Mouse (Mus musculus) forebrain, embryonic 11.5 days (tissue): ENCODE results near the gene Sult1c2. TPM values are rescaled to one million over a fixed set of nuclear protein-coding genes. Genes with fewer than 3 reads are reported as not detected.
"Not testable (repeated sequence)": the region's sequence is repeated elsewhere in the genome, so short reads cannot be mapped to it uniquely, and the experiment has no call there.

Experiments
- ATAC-seq: fragments of 200-750 bp; cut with Nextera tagmentation; replicated peaks from 2 replicates; pipeline ENCODE4 v1.8.0; 2017; ENCODE audit warnings: moderate TSS enrichment; ENCODE audit not compliant: low FRiP score
- DNase-seq: peaks from one replicate; pipeline ENCODE4 v3.0.0-alpha.2; 2017; ENCODE audit warnings: low spot score
- H3K27ac ChIP-seq: fragments of 300-500 bp; sonication (generic); 2 replicates; pipeline ENCODE4 v1.5.1; 2014; ENCODE audit warnings: low read depth, low read length
- H3K27me3 ChIP-seq: fragments of 300-500 bp; sonication (generic); 2 replicates; pipeline ENCODE4 v1.6.1; 2014; ENCODE audit warnings: mild to moderate bottlenecking, low read length, mixed read lengths; ENCODE audit not compliant: control insufficient read depth, insufficient read depth
- H3K36me3 ChIP-seq: fragments of 300-500 bp; sonication (generic); 2 replicates; pipeline ENCODE4 v1.6.1; 2014; ENCODE audit warnings: mild to moderate bottlenecking, low read length, moderate library complexity, mixed read lengths; ENCODE audit not compliant: control insufficient read depth, insufficient read depth
- H3K4me1 ChIP-seq: fragments of 300-500 bp; sonication (generic); replicated peaks from 2 replicates; pipeline ENCODE4 v1.6.1; 2014; ENCODE audit warnings: low read length, mixed read lengths; ENCODE audit not compliant: control insufficient read depth, insufficient read depth
- H3K4me2 ChIP-seq: fragments of 300-500 bp; sonication (generic); 2 replicates; pipeline ENCODE4 v1.6.1; 2014; ENCODE audit warnings: low read depth, mild to moderate bottlenecking, low read length, moderate library complexity, mixed read lengths; ENCODE audit not compliant: severe bottlenecking
- H3K4me3 ChIP-seq: fragments of 300-500 bp; sonication (generic); 2 replicates; pipeline ENCODE4 v1.5.1; 2014; ENCODE audit warnings: low read depth, low read length
- H3K9ac ChIP-seq: fragments of 300-500 bp; sonication (generic); 2 replicates; pipeline ENCODE4 v1.6.1; 2014; ENCODE audit warnings: low read length
- H3K9me3 ChIP-seq: fragments of 300-500 bp; sonication (generic); 2 replicates; pipeline ENCODE4 v1.6.1; 2016; ENCODE audit warnings: low read length, mixed read lengths; ENCODE audit not compliant: control insufficient read depth
- WGBS: fragments of 180-500 bp; shearing (Covaris S2); extraction: QIAGEN DNeasy Blood & Tissue Kit; methylation state at CpG from one replicate; pipeline ENCODE4 v1.1.7; 2014; 5-methylcytosine and 5-hydroxymethylcytosine counted together
- polyA plus RNA-seq: library from polyadenylated mRNA; unstranded; fragments of >200 nt; fragmentation: Nextera tagmentation; extraction: Ambion mirVana; gene quantifications from 2 replicates; pipeline ENCODE4 v1.2.1, GENCODE M21; 2014

The Sult1c2 gene
- not detected in 2 replicates for polyA plus RNA-seq

- no peak for ATAC-seq
- WGBS: 87% methylated on average over 4 of the region's 4 CpGs
Measured at GRCm38 (mm10) chr17:53846206-53846605, at the start of gene Sult1c2. TSS of gene Sult1c2 (minus strand) at chr17:53846339.

GRCm38 (mm10) chr17:53879006-53879675, 33.0 kb upstream of the Sult1c2 start:
- H3K36me3 ChIP-seq, H3K4me3 ChIP-seq, H3K4me1 ChIP-seq, H3K9me3 ChIP-seq, H3K27me3 ChIP-seq, DNase-seq, ATAC-seq, H3K27ac ChIP-seq, H3K4me2 ChIP-seq, H3K9ac ChIP-seq: not testable (repeated sequence)
- 85% methylated on average over 7 of the region's 7 CpGs for WGBS

More at GRCm38 (mm10) chr17:53846206-53846605, at the start of gene Sult1c2:
- Histone ChIP-seq H3K36me3 (no peaks in the 10 kb centered on the region), H3K4me1 (no peaks in the 10 kb centered on the region), H3K9ac (no peak within 1 kb of the TSS), H3K4me2 (no peak within 1 kb of the TSS), H3K27me3 (no peaks in the 10 kb centered on the region), H3K9me3 (no peaks in the 10 kb centered on the region), H3K27ac (no peak within 1 kb of the TSS), H3K4me3 (no peak within 1 kb of the TSS)
- no peak for DNase-seq

GRCm38 (mm10) chr17:53874433-53874832, 28.3 kb upstream of the Sult1c2 start:
- Histone ChIP-seq H3K27ac (no peak overlapping the region), H3K4me2 (no peak overlapping the region), H3K9ac (no peak overlapping the region), H3K4me1 (no peaks in the 10 kb centered on the region), H3K27me3 (no peaks in the 10 kb centered on the region), H3K9me3 (no peaks in the 10 kb centered on the region), H3K4me3 (no peak overlapping the region), H3K36me3 (no peaks in the 10 kb centered on the region)
- DNase-seq: no peak
- 93% methylated on average over 2 of the region's 2 CpGs for WGBS
- ATAC-seq: no peak

GRCm38 (mm10) chr17:53872192-53872591, 26.1 kb upstream of the Sult1c2 start:
- Histone ChIP-seq H3K36me3 (no peaks in the 10 kb centered on the region), H3K9me3 (no peaks in the 10 kb centered on the region), H3K27ac (no peak overlapping the region), H3K4me2 (no peak overlapping the region), H3K27me3 (no peaks in the 10 kb centered on the region), H3K4me1 (no peaks in the 10 kb centered on the region), H3K4me3 (no peak overlapping the region), H3K9ac (no peak overlapping the region)
- DNase-seq: no peak
- no peak for ATAC-seq
- 94% methylated on average over 3 of the region's 3 CpGs for WGBS

GRCm38 (mm10) chr17:53869931-53870330, 23.8 kb upstream of the Sult1c2 start:
- H3K4me1 ChIP-seq: no peaks in the 10 kb centered on the region

GRCm38 (mm10) chr17:53865260-53865955, 19.3 kb upstream of the Sult1c2 start:
- Histone ChIP-seq H3K9ac (no peak overlapping the region), H3K27me3 (no peaks in the 10 kb centered on the region), H3K9me3 (no peaks in the 10 kb centered on the region), H3K27ac (no peak overlapping the region), H3K4me1 (no peaks in the 10 kb centered on the region), H3K4me3 (no peak overlapping the region), H3K36me3 (no peaks in the 10 kb centered on the region), H3K4me2 (no peak overlapping the region)
- no peak for DNase-seq
- 89% methylated on average over 6 of the region's 6 CpGs for WGBS
- ATAC-seq: no peak

More at GRCm38 (mm10) chr17:53869931-53870330, 23.8 kb upstream of the Sult1c2 start:
- DNase-seq: no peak
- Histone ChIP-seq H3K27ac (no peak overlapping the region), H3K27me3 (no peaks in the 10 kb centered on the region), H3K4me3 (no peak overlapping the region), H3K9ac (no peak overlapping the region), H3K36me3 (no peaks in the 10 kb centered on the region), H3K9me3 (no peaks in the 10 kb centered on the region), H3K4me2 (no peak overlapping the region)
- ATAC-seq: no peak

- H3K36me3 ChIP-seq: no peaks in the 10 kb centered on the region
- H3K4me2 ChIP-seq: no peak overlapping the region
- H3K4me1 ChIP-seq: no peaks in the 10 kb centered on the region
- DNase-seq (no peak), ATAC-seq (no peak)
- no peak overlapping the region for H3K27ac ChIP-seq
- H3K9me3 ChIP-seq: no peaks in the 10 kb centered on the region
- H3K9ac ChIP-seq: no peak overlapping the region
- H3K27me3 ChIP-seq: no peaks in the 10 kb centered on the region
- H3K4me3 ChIP-seq: no peak overlapping the region
Measured at GRCm38 (mm10) chr17:53860548-53860947, 14.4 kb upstream of the Sult1c2 start.

GRCm38 (mm10) chr17:53854992-53855391, 8.9 kb upstream of the Sult1c2 start:
- H3K27ac ChIP-seq: no peak overlapping the region
- no peaks in the 10 kb centered on the region for H3K4me1 ChIP-seq
- no peak overlapping the region for H3K9ac ChIP-seq
- H3K4me2 ChIP-seq: no peak overlapping the region
- H3K9me3 ChIP-seq: no peaks in the 10 kb centered on the region
- ATAC-seq (no peak), DNase-seq (no peak)
- no peak overlapping the region for H3K4me3 ChIP-seq
- no peaks in the 10 kb centered on the region for H3K36me3 ChIP-seq
- no peaks in the 10 kb centered on the region for H3K27me3 ChIP-seq
- 95% methylated on average over 3 of the region's 3 CpGs for WGBS

- DNase-seq (no peak), ATAC-seq (no peak)
- H3K4me1 ChIP-seq: no peaks in the 10 kb centered on the region
- 89% methylated on average over 7 of the region's 7 CpGs for WGBS
- no peaks in the 10 kb centered on the region for H3K9me3 ChIP-seq
- H3K9ac ChIP-seq: no peak overlapping the region
- H3K27ac ChIP-seq: no peak overlapping the region
- H3K4me2 ChIP-seq: no peak overlapping the region
- no peaks in the 10 kb centered on the region for H3K27me3 ChIP-seq
- no peak overlapping the region for H3K4me3 ChIP-seq
- no peaks in the 10 kb centered on the region for H3K36me3 ChIP-seq
Measured at GRCm38 (mm10) chr17:53845796-53846195, 343 bp downstream of the Sult1c2 start.
